Mouse (Mus musculus): Measurements from ENCODE around the gene Lrmda.

Gene Lrmda

GRCm38 (mm10) chr14:22679008-22679704 lies 659.6 kb downstream of the Lrmda start:
- no peak for DNase-seq

DNA sequence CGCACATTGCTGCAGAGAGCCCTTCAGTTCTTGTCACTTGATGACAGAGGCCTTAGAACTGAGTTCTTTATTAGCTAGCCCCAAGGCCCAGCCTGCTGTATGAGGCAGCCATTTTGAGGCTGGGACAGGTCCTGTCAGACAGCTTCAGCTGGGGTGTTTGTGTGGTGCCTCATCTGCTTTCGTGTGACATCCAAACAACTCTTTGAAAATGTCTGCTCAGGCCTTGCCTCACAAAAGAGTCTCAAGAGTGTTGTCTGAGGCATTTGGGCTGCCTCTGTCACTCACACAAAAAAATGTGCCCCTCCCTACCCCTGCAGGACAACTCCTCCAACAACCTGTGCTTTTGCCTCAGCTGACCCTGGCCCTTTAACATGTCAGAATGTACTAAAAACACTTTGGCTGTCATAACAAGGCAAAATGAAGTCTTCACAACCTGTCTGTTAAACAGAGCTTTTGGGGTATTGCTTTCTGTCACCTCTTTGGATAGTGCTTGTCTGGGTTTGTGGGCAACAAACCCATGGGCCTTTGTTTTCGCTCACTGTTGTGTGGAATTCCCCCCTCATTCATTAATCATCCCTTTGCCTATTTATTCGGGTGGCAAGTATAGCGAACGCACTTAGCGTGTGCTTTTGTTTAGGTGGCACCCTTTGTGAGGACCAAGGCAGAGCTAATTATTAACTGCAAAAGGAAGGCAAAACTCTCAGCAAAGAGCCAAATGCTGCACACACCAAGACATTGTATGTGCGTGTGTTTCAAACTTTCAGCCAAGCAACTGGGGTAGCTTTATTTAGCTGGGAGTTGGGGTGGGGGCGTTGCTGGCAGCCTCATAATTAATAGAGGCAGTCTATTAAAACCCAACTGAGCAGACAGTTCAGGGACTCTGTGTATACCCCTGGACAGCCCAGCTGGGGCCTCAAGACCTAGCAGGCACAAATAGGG lies 660.5 kb downstream of the Lrmda start:
- no peak for DNase-seq

- DNase-seq: no peak
Observed at GRCm38 (mm10) chr14:22686886-22687285, 667.4 kb downstream of the Lrmda start.

DNA sequence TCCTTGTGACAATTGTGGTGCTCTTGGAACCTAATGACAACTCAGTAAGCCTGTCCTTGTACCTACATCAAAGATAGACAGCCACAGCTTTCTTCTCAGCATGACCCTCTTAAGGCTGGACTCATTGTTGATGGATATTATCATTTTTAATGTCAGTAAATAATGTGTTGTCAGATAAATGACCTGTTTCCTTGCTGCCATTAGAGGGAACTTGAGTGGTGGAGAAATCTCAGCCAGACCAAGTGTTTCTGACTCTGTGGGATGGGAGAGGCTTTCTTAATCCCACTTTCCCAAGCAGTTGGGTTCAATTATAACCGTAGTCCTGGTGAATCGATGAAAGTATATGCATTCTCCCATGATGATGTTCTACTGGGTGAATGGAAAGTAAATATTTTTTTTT lies 668.9 kb downstream of the Lrmda start:
- DNase-seq: no peak

GRCm38 (mm10) chr14:22695448-22695847 lies 675.9 kb downstream of the Lrmda start:
- no peak for DNase-seq

- no peak for DNase-seq
Observed at GRCm38 (mm10) chr14:22695931-22696365, 676.4 kb downstream of the Lrmda start.

DNA sequence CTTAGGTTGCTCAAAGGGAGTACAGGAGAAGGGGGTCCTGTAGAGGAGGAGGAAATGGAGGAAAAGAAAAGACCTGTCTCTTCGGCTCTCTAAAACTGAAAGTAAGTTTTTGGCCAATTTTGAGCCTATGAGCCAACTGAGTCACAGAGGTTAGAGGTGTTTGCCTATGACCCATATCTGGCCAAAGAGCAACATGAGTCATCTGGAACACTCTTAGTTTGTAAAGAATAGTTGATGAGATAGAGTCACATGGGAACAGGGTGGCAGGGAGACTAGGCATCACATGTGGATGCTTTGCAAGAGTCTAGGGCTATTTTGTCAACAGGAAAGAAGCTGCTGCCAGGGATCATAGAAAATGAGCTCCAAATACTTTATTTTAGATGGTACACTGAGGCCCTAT lies 680.7 kb downstream of the Lrmda start:
- no peak for DNase-seq

- DNase-seq: no peak
Observed at GRCm38 (mm10) chr14:22700690-22701089, 681.2 kb downstream of the Lrmda start.

DNA sequence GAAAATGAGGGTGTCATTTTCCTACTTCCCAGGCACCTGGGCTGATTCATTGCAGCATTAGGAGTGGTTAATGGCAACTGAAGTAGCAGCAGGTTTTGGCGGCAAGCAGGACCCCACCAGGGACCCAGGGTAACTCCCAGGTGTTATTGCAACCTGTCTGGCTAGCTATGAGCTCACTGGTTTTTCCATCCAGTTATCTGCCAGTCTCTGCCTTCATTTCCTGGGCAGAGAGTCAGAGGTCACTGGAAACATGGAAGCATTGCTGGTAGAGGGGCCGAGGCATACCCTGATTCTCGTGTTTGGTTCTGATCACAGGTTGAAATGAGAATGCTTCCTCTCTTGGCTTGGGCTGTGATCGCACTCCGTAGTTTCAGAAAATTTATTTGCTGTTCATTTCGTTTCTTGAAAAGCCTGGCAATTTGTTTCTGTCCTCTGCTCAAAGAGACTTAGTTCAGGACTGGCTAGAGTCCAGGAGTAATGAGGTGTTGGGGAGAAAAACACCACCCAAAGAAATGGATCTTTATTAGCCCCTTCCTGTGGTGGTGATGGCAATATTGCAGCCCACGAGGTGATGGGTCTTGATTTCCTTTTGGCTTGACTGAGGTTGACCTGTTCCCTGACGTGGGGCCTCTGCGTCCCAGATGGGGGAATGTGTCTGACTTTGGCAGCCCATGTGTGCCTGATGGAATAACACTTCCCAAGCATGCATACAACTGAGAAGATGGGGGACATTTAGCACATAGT lies 688.6 kb downstream of the Lrmda start:
- DNase-seq: no peak

GRCm38 (mm10) chr14:22710071-22710661 lies 690.7 kb downstream of the Lrmda start:
- DNase-seq: no peak

DNA sequence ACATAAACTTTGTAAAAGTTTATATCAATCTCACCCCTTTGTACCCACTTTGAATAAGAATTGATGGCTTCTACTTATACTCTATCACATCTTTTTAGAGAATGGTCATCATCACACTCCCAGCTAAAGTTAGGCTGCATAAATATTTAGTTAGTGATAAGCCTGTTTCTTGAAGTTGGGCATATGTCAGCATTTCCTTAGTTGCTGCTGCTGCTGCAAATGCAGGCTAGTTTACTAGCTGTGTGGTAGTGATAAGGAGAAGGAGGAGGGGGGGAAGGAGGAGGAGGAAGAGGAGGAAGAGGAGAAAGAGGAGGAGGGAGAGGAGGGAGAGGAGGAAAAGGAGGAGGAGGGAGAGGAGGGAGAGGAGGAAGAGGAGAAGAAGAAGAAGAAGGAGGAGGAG lies 692.9 kb downstream of the Lrmda start:
- no peak for DNase-seq

DNA sequence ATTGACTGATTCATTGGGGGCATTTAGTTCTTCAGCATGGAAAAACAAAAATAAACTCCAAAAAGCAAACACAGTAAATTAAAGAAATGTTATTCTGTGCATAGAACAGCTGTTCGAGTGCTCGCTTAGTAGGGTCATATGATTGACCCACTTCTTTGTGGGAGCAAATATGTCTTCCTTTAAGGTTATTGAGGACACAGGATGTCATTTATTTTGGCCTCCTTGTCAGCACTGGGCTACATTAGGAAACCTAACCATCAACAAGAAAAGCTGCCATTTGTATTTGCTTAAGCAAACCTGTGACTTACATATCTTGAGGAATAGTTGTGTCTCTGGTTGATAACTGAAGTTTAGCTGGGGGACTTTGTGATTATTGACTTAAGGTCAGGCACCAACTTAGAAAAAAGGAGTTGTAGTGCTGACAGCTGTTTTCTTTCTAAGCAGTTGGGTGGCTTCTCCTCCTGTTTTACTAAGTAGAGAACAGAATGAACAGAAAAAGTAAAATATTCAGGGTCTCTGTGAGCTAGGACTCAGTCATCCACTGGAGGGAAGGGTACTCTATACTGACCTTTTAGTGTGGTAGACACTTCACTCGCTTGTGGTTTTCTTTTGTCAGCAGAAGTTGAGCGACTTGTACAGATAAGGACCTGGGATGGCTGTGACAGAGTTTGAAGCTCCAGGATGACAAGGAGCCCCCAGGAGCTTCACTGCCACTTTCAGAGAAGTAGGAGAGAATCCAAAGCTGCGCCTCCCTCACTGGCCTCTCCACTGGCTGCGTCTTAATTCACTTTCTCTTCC lies 696.3 kb downstream of the Lrmda start:
- DNase-seq: no peak

DNA sequence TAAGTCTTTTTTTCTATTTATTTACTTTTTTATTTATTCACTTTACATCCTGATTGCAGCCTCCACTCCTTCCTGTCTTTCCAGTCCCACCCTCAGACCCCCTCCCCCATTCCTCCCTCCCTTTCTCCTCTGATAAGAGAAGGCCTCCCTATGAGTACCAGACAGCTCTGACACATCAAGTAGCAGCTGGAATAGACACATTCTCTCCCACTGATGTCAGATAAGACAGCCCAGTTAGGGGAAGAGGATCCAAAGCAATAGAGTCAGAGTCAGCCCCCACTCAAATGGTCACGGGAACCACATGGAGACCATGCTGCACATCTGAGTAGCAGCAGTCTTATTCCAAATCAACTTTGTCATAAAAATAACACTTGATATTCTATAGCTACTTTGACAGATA lies 700.5 kb downstream of the Lrmda start:
- DNase-seq: no peak

DNA sequence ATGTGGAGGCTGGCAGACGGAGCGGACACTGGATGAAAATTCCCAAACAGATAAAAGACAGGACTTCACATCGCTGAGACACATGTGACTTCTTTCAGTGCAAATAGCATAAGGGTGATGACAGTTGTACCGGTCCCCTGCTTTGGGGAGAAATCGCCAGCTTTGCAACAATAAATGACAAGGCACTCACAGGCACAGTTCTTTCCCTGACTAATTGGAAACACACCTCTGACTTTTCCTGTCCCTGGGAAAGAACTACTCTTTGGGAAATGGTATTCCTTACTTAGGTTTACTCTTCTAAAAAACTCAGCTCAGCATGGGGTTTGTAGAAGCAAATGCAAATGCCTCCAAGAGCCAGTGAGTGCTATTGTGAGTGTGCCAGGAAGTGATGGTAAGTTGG lies 702.3 kb downstream of the Lrmda start:
- DNase-seq: no peak

DNA sequence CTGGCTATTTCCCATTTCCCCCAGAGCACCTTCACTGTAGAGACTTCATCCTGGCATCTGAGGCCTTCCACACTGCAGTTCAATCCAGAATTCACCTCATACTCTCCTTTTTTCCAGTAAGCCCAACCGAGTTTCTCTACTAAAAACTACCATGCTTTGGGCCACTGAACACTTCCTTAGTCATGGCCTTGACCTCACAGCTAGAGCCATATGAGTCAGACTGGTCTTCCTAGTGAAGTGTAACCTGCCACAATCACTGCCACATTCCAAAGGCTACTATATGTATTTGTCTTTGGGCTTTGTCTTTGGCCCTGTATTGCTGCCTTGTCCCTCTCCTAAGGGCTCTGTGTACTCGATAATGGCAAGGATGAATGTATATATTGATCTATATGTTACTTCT lies 708.0 kb downstream of the Lrmda start:
- no peak for DNase-seq

DNA sequence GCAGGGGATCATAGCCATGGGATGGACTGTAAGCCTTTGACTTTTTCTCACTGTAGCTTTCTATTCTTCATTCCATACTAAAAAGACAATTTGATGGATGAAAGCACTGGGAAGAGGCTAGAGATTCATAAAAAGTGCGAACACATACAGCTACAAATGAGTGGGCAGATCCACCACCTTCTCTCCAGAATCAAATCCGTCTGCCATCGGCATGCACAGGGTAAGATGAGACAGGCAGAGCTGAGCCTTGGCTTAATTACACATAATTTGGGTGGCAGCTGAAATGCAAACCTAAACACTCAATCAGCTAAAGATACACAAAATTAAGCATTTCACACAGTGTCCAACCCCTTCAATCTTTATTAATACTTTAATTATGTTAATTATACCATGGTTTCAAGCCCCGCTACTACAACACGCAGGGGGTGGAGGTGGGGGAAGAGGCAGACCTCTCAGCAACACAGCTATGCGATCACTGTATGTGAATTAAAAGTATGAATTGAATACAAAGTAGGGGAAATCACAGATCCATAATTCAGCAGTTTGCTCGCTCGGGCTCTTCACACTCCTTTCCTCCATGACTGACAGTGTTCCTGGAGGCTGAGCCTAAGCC lies 709.2 kb downstream of the Lrmda start:
- DNase-seq: no peak

DNA sequence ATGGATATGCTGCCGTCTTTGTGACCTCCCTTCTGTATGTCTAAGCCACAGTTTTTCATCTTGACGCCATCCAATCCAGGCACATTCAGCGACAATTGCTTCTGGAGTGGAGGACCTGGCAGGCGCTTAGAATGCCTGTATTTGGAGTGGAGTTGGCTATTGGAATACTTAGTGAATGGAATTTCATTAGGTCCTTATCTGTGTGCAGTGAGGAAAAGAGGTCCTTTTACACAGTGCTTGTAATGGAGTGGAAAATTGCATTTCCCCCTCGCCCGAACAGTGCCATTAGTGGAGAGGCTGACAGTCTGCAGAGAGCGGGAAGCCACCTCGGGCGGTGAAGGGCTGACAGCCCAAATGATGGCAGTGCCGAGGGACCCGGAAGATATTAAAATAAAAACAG lies 719.1 kb downstream of the Lrmda start:
- no peak for DNase-seq

GRCm38 (mm10) chr14:22742527-22742926 lies 723.0 kb downstream of the Lrmda start:
- no peak for DNase-seq

DNA sequence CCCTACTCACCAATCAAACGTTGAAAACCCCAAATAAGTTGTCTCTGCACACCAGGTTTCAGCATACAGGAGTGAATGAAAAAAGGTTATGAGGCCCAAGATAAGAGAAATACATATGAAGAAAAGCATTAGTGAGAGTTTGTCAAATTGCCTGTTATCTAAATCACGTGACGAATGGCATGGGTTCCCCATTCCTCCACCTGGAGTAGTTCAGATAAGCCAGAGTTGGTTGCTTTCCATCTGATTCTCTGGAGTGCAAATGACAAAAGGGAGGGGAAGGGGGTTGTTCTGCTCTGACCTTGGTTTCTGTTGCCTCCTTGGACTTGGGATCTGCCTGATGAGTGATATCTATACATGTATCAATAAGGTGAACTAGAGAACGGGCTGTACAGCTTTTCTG lies 723.8 kb downstream of the Lrmda start:
- no peak for DNase-seq

DNA sequence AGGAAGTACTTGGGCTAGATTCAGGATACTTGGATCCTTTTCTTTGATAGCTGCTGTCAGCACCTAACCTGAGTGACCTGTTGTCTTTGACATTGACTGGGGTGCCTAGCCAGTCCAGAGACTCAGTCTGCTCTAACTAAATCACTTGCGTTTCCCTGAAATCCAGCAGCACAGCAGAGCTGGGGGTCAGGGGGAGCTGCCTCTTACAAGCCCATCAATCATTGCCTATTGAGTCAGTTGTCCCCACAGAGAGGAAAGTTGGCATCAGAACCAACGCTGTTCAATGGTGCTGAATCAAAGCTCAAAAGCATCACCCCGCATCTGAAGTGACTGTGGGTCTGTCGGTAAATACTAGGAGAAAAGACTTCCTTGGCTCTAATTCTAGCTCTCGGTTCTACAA lies 725.2 kb downstream of the Lrmda start:
- DNase-seq: no peak

DNA sequence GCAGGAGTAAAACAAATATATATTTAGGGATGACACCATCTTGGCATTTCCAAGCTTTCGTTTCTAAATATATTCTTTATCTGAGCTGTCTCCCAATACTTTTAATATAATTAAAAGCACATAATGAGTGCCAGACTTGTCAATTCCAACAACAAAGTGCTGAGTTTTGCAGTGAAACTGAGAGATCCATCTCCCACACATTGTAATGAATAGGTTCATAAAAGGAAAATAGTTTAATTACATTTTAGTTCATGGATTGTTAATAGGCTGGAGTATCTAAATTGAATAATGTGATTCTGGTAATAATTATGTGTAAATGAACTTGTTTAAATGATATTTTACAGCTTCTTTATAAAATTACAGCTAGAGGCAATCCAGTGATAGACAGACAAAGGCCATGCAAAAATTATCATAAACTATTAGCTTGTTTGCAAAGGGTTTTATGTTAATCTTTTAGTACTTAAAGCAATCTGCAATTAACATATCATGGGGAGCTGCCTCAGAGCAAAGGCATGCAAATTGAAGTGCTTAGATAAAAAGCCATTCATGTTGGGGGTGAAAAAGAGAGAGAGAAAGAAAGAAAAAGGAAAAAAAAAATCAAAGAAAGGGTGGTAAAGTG lies 725.9 kb downstream of the Lrmda start:
- DNase-seq: no peak
